Mouse (Mus musculus): ENCODE results near the gene Hist3h2a. TPM values are rescaled to one million over a fixed set of nuclear protein-coding genes. Genes with fewer than 3 reads are reported as not detected.

Gene Hist3h2a
- polyA plus RNA-seq, 1 experiment = 11.6 TPM

Other genes starting within 250 kb of the Hist3h2a start
- not detected in 2 replicates for gene Olfr318, start 230.7 kb upstream of the Hist3h2a start, polyA plus RNA-seq (2012; rRNA removed)
- not detected in 2 replicates for gene Olfr317, start 215.5 kb upstream of the Hist3h2a start, polyA plus RNA-seq (2012; rRNA removed)
- not detected in 2 replicates for gene Olfr316, start 202.0 kb upstream of the Hist3h2a start, polyA plus RNA-seq (2012; rRNA removed)
- not detected in 2 replicates for gene Olfr315, start 181.5 kb upstream of the Hist3h2a start, polyA plus RNA-seq (2012; rRNA removed)
- not detected in 2 replicates for gene Olfr314, start 171.7 kb upstream of the Hist3h2a start, polyA plus RNA-seq (2012; rRNA removed)
- gene Fam183b, start 152.7 kb upstream of the Hist3h2a start, polyA plus RNA-seq (2012; rRNA removed) = 1.3 and 3.1 TPM in 2 replicates
- gene Olfr313, start 139.7 kb upstream of the Hist3h2a start, polyA plus RNA-seq (2012; rRNA removed) = not detected in 2 replicates
- gene Olfr312, start 125.4 kb upstream of the Hist3h2a start, polyA plus RNA-seq (2012; rRNA removed) = not detected in 2 replicates
- gene Olfr311, start 115.4 kb upstream of the Hist3h2a start, polyA plus RNA-seq (2012; rRNA removed) = not detected in 2 replicates
- 2.1 and 2.8 TPM in 2 replicates for gene Gm12258, start 107.5 kb upstream of the Hist3h2a start, polyA plus RNA-seq (2012; rRNA removed)
- gene 2810021J22Rik, start 87.5 kb upstream of the Hist3h2a start, polyA plus RNA-seq (2012; rRNA removed) = 1.3 and 2.8 TPM in 2 replicates
- 0.38 and 0.89 TPM in 2 replicates for gene Zfp39, start 50.5 kb upstream of the Hist3h2a start, polyA plus RNA-seq (2012; rRNA removed)
- gene Btnl10, start 36.8 kb upstream of the Hist3h2a start, polyA plus RNA-seq (2012; rRNA removed) = not detected in 2 replicates
- 122 and 137 TPM in 2 replicates for gene Rnf187, start 15.8 kb upstream of the Hist3h2a start, polyA plus RNA-seq (2012; rRNA removed)
- 2.3 and 3.7 TPM in 2 replicates for gene Hist3h2ba, start 5.8 kb upstream of the Hist3h2a start, polyA plus RNA-seq (2012; rRNA removed)
- 0.15 and 0.22 TPM in 2 replicates for gene Trim17, start within 50 bp of the Hist3h2a start, polyA plus RNA-seq (2012; rRNA removed)
- 15.4 and 21.9 TPM in 2 replicates for gene Trim11, start 23.4 kb downstream of the Hist3h2a start, polyA plus RNA-seq (2012; rRNA removed)
- 0.62 and 0.92 TPM in 2 replicates for gene Obscn, start 181.7 kb downstream of the Hist3h2a start, polyA plus RNA-seq (2012; rRNA removed)
- gene Iba57, start 209.1 kb downstream of the Hist3h2a start, polyA plus RNA-seq (2012; rRNA removed) = 4.7 and 7.1 TPM in 2 replicates
- 1.7 and 2.5 TPM in 2 replicates for gene Gjc2, start 228.5 kb downstream of the Hist3h2a start, polyA plus RNA-seq (2012; rRNA removed)
- 143 and 195 TPM in 2 replicates for gene Guk1, start 237.5 kb downstream of the Hist3h2a start, polyA plus RNA-seq (2012; rRNA removed)
- 36.9 and 46.1 TPM in 2 replicates for gene Mrpl55, start 247.8 kb downstream of the Hist3h2a start, polyA plus RNA-seq (2012; rRNA removed)

Data from large intestine, adult 2 months (tissue).